9 mouse cellular contexts compared by ENCODE assay signal in the genomic region with DNA sequence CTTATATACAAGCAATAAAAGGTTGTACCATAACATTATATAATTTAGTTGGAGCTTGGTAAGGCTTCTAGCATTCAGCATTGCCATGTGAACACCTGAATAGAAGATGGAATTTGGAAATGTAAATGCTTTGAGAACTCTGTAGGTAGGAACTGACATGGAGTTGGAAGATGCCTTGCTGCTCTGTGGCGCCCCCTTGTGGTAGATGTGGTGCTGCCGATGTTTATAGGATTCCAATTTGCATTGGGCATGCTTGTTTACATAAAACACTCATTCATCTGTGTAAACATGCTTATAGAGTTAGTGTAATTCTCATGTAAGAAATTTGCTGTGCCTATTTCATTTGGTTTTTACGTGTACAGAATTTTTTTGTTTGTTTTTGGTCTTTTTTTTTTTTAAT.
DNase-seq lines count a peak whose midpoint lies in the region; ATAC-seq and TF ChIP-seq lines count a peak whose summit lies in the region.
"Had no signal": no experiment of that assay in that cellular context is flagged by ENCODE, and none has a peak within 500 bp of the region (broad histone marks: within the 10 kb centered on the region; RNA-seq: fewer than 3 reads in every experiment).

No protein-coding gene starts in this region.

- H3K9ac ChIP-seq in heart, adult 2 months (ENCODE audit: low read depth, low read length), result no peak overlapping the region
- no peak overlapping the region for H3K9ac ChIP-seq in embryonic facial prominence, embryonic 14.5 days (ENCODE audit: low read depth, low read length)
- H3K9ac ChIP-seq: limb, embryonic 15.5 days had no signal

- TF ChIP-seq CTCF in heart, adult 2 months (IDR thresholded peaks at IDR 0.05), result peak; percentile 97

- ATAC-seq in embryonic facial prominence, embryonic 14.5 days (ENCODE audit: low read depth), result no peak

- no peak overlapping the region for H3K4me2 ChIP-seq in embryonic facial prominence, embryonic 14.5 days (ENCODE audit: low read depth, low read length)
- H3K4me2 ChIP-seq: limb, embryonic 15.5 days had no signal

- WGBS in heart, adult 2 months, result 29% methylated on average over 3 of the region's 3 CpGs
- WGBS in embryonic facial prominence, embryonic 14.5 days, result 26% methylated on average over 3 of the region's 3 CpGs

- TF ChIP-seq EP300 in heart, adult 2 months (IDR thresholded peaks at IDR 0.05; ENCODE audit: insufficient read depth, low read depth, low read length), result 0 out of 2 replicates have a peak, but pooled peaks have one; percentile 39

- no peaks in the 10 kb centered on the region for H3K27me3 ChIP-seq in heart, adult 2 months (ENCODE audit: control insufficient read depth, insufficient read depth, low read length)
- H3K27me3 ChIP-seq in embryonic facial prominence, embryonic 14.5 days (replicated peaks; ENCODE audit: control insufficient read depth, insufficient read depth, low read length), result no peaks in the 10 kb centered on the region
- H3K27me3 ChIP-seq: limb, embryonic 15.5 days had no signal

- no peak overlapping the region for H3K27ac ChIP-seq in heart, adult 2 months
- H3K27ac ChIP-seq in embryonic facial prominence, embryonic 14.5 days (replicated peaks; ENCODE audit: low read depth, low read length), result no peak overlapping the region
- H3K27ac ChIP-seq: limb, embryonic 15.5 days had no signal

- DNase-seq in heart, adult 2 months, result peak; percentile 70 to 83
- DNase-seq in heart, postnatal 25 days (ENCODE audit: low spot score), result no peak
- peak; percentile 77 for DNase-seq in CD4-positive helper T cell, adult 2 months (ENCODE audit: low read depth, low spot score)
- peak; percentile 83 to 88 for DNase-seq in adrenal gland, postnatal 36 days
- DNase-seq in embryonic facial prominence, embryonic 14.5 days (ENCODE audit: low spot score), result peak; percentile 63
- peak; percentile 76 to 93 for DNase-seq in kidney, postnatal 36 days
- DNase-seq in lung, postnatal 36 days, result peak; percentile 94
- DNase-seq in testis, postnatal 10 days (ENCODE audit: low spot score), result peak; percentile 89

- H3K79me2 ChIP-seq in heart, adult 2 months (replicated peaks; ENCODE audit: control insufficient read depth, insufficient read depth, low read length), result peaks cover 8% of the 10 kb centered on the region

- no peaks in the 10 kb centered on the region for H3K9me3 ChIP-seq in embryonic facial prominence, embryonic 14.5 days (ENCODE audit: control insufficient read depth, low read length)
- H3K9me3 ChIP-seq: limb, embryonic 15.5 days had no signal

- H3K36me3 ChIP-seq in heart, adult 2 months (ENCODE audit: control insufficient read depth, insufficient read depth, low read length), result peaks cover 8% of the 10 kb centered on the region
- no peaks in the 10 kb centered on the region for H3K36me3 ChIP-seq in embryonic facial prominence, embryonic 14.5 days (ENCODE audit: control insufficient read depth, insufficient read depth, low read length)
- H3K36me3 ChIP-seq: limb, embryonic 15.5 days had no signal

- no peak overlapping the region for H3K4me3 ChIP-seq in heart, adult 2 months
- no peak overlapping the region for H3K4me3 ChIP-seq in embryonic facial prominence, embryonic 14.5 days (ENCODE audit: low read depth, low read length)
- H3K4me3 ChIP-seq: limb, embryonic 15.5 days had no signal

- intact Hi-C loops in heart, adult 2 months (cut with DNase I), result loop anchor here (1.0 to 2.0 kb wide), 4 partner anchors 44 to 184 kb away; a partner anchor contains a TSS
- intact Hi-C loops in heart, postnatal 25 days (cut with DNase I), result loop anchor here (2.0 to 5.0 kb wide), 3 partner anchors 47 to 184 kb away; no protein-coding TSS in a partner anchor

- TF ChIP-seq POLR2A in heart, adult 2 months (IDR thresholded peaks at IDR 0.05; ENCODE audit: insufficient read depth, low read depth, low read length), result no peak

- peaks cover 3% of the 10 kb centered on the region for H3K4me1 ChIP-seq in heart, adult 2 months (ENCODE audit: control insufficient read depth, insufficient read depth, low read length)
- H3K4me1 ChIP-seq in embryonic facial prominence, embryonic 14.5 days (ENCODE audit: control insufficient read depth, insufficient read depth, low read length), result peaks cover 26% of the 10 kb centered on the region
